Mouse (Mus musculus) embryo, embryonic 11 days (tissue): ENCODE data around the gene Acd.

Experiments used
- DNase-seq: peaks from one replicate; pipeline ENCODE4 v3.0.0-alpha.2; 2015

The Acd gene

DNA sequence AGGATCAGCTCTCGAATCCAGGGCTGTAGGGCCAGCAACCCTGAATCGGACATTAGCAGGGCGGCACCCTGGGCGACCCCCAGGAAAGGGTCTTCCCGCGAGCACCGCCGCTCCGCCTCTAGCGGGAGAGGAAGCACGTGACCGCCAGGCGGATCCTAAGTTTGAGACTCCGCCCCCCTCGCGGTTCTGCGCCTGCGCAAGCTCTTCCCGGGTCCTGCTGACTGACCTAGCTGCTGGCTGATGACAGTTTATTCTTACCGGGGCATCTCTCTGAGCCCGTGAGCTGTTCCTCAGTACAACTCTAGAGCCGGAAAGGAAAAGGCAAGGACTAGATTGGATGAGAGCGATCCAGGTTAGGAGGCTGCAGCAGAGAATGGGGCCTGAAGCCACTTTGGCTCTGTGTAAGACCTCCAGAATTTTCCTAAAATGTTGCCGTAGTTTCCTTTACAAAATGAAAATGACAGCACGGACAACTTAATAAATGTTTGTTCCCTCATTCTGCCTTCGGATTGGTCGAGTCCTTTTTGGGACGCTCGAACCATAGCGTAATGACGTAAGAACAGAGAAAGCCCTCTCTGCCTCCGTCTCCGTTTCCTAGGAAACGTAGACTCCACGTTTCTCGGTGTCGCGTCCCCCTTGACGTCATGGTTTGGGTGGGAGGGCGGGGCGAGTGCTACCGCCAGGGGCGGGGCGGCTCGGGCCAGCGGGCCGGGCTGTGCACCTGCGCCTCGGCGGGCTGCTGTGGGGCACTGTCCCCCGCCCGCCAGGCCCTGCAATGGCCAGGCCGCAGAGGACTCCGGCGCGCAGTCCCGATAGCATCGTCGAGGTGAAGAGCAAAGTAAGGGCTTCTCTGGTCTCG is at the start of gene Acd, which contains the start of gene Pard6a:
Acd (minus strand) TSS at position 137 of the 859 bp plus-strand sequence.
Pard6a (plus strand) TSS at position 183 of the 859 bp plus-strand sequence.
- DNase-seq: peak; percentile 97

DNA sequence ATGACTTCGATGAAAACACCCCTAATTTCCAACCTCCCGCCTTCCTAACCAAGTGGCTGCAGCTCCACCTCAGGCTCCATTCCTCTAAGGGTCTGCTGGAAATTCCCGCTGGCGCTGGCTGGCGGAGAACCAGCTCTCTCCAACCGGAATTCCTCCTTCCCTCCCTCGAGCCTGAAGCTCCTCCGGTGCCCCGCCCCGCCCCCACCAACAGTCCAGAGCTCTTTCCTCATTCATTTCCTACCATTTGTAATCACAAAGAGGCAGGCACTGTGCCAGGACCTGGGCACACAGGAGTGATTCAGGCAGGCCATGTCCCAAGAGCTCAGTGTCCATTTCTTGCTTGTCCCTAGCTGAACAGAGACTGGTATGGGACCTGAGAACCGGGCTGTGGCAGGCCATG is 49.7 kb upstream of the Acd start:
- peak; percentile 60 for DNase-seq

DNA sequence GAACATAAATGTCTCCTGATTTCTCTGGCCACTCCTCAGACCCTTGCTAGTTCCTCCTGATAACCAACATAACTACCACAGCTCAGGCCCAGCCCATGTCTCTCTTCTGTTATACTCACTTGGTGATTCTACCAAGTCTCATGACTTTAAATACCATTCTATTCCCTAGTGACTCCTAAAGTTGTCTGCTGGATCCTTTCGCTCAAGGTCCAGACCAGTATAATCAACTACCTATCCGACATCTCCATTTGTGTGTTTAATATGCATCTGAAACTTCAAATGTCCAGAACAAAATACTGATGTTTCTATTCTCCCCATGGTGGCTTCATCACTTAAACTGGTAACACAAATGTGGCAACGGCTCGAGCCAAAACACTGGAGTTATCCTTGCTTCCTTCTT is 42.4 kb upstream of the Acd start:
- no peak for DNase-seq

DNA sequence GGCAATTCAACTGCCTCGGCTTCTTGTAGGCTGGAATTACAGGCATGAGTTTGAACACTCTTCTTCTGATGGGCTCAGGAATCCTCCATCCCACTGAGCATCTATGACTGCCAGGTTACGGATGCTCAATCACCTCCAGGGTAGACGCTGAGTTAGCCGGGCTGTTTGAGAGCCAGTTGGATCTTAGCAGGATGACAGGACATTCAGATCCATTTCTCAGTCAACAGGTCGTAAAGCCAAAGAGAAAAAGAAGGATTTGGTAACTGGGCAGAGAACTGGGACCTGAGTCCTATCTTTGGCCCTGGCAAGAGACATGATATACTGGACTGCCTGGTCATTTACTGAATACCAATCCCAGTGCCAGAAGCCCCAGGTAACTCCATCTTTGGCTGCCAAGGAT is 38.3 kb upstream of the Acd start:
- no peak for DNase-seq

DNA sequence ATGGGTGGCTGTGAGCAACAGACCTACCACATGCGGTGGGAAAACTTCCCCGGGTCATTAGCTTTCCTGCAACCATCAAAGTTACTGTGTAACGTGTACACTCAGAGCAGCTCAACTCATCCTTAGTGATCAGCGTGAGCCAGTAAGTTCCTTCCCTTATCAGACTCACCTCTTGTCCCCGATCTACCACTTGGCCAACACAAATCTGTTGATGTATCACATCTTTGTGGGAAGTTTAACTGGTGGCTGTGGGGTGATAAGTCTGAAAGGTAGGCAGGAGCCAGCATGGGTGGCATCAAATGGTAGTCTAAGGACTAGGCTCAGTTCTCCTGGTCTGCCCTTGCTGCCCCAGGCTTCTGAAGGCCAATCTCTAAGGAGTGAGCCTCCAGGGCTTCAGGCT is 31.3 kb upstream of the Acd start:
- no peak for DNase-seq

DNA sequence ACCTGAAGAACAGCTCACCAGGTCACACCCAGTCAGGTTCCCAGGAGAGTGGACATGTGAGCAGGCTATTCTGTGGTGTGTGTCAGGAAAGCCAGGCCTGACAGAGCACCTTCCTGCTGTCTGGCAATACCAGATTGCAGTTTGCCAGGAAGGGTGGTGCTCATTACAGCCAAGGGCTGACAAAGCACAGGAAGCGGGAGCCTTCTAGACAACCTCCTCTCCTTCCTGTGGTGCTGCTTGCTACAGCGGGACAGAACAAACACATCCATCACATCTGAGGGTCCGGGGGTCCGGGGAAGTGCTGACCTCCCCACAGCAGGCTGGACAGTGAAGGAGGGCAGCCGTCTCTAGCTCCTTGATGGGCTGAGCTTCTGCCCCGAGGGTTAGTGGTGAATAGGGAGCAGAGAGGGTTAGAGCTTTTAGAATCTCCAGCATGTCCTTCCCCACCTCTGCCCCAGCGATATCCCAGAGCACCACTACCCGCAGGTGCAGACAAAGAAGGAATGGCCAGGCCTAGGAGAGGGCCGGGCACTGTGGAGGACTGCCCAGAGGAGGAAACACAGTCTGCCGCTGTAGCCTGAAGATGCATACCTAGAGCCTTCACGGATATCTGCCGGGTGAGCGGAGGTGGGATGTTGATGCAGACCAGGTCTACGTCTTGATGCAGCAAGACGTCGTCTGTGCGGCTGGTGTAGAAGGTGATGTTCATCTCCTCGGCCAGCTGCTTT is 26.7 kb upstream of the Acd start:
- DNase-seq: peak; percentile 15

DNA sequence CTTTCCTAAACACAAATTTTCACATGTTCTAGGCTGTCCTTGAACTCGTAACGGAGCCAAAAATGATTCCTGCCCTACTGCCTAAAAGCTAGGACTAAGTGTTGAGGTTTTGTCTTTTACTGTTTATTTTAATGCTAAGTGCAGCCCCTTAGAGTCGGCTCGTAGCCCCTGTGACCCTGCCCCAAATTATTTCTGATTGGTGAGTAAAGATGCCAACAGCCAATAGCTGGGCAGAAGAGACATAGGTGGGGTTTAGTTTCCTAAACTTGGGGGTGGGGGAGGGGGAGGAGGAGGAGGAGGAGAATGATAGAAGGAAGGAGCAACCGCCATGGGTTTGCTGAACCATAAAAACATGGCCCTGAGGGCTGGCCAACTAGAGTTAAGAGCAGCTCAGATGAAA is 24.8 kb upstream of the Acd start:
- DNase-seq: no peak

DNA sequence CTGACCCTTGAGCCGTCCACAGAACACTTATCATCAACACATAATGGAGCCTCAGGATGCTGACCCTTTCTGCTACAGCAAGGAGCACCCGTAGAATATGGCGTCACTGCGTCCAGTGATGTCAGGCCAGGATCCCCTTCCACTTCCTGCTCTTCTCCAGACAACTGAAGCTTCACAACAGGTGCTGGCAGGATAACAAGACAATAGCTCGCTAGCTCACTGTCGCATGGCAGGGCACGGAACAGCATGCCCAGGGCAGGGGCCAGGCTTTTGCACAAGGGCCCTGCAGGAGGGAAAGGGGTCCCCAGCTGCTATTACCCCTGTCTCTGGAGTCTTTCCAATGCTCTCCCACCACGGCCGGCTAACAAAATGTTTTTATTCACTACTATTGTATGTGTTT is 22.0 kb upstream of the Acd start:
- no peak for DNase-seq

DNA sequence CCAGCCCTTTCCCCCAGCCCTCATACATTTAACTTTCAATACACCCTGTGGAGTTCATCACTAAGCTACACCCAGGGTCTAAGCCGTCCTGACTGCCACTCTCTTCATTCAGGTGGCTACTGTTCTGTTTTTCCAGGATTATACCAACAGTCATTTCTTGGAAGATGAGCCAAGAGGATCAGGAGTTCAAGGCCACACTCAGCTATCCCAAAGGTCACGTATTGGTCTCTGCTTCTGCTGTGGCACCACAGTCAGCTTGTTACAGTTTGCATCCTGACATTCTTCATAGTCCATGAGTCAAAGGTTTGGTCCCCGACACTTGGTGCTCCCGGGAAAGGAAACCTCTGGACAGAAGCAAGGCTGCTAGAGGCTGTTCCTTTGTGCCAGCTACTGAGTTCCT is 18.7 kb upstream of the Acd start:
- no peak for DNase-seq

DNA sequence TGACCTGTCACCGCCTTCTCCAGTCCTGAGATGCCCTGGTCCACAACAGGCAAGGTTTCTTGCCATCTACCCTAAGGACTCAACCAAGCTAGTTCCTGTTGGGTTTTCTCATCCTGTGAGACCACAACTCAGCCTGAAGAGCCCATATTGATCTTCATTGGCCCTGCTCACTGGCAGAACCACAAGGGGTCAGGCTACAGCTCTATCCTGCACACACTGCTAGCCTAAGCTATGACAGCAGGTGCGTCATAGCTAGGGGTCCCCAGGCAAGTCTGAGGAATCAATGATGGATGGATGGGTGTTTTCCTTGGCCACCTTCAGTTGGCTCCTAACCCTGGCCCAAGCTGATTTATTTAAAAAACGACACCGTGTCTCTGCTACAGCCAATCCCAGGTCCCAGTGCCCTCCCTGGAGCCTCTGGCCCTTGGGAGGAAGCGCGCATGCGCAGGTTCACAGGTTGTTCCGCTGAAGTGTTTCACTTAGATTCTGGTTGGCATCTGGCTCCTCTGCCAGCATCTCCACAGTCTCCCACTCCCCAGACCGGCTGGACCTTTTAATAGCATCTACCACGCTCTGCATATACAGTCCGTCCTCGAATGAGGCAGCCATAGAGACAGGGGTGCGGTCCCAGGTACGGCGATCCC is 15.5 kb upstream of the Acd start:
- DNase-seq: no peak

DNA sequence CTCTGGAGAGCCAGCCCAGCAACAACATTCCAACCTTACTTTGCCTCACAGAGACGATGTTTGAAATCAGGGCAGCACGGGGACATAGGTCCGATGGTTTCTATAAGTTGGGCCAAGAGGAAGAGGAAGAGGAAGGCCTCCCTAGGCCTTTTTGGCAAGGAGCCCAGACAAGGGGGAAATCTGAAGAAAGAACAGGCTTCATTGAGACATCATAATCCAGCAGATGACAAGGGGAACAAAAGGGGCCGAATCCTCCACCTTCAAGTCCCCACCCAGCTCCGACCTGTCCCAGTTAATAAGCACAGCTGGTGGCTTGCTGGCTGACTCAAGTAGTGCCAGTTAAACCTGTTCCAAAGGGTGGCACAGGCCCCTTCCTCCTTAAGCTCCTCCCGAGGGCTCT is 14.1 kb upstream of the Acd start:
- DNase-seq: no peak

DNA sequence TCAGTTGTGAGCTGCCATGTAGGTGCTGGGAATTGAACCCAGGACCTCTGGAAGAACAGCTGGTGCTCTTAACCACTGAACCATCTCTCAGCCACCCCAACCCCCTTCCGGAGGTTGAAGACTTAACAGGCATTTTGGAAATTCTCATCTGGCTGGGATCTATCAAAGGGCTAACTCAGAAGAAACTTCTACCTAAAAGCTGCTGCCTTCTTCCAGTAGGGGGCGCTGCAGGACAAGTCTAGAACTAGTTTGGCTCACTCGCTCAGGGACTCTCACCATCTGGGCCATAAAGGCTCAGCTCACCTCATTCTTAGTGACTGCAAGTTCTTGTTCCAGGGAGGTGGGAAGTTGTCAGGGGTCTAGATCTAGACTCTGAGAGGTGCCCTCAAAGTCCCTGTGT is 13.2 kb upstream of the Acd start:
- peak; percentile 93 for DNase-seq

DNA sequence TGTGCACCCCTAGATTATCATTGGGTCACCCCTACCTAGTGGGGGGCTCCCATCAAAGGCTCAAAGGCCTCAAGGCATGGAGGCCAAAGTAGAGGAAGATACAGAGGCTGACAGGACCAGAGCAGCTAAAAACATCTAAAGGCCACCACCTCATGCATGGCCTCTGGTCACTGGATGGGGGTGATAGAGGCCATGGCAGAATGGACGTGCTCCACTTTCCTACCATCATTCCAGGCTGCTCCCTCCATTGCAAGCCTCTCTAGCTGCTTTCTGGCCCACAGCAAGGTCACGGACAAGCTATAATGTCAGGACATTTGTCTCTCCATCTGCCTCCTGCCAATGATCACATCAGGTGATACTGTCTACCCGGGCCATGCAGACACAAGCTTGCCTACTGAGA is 11.4 kb upstream of the Acd start:
- no peak for DNase-seq

DNA sequence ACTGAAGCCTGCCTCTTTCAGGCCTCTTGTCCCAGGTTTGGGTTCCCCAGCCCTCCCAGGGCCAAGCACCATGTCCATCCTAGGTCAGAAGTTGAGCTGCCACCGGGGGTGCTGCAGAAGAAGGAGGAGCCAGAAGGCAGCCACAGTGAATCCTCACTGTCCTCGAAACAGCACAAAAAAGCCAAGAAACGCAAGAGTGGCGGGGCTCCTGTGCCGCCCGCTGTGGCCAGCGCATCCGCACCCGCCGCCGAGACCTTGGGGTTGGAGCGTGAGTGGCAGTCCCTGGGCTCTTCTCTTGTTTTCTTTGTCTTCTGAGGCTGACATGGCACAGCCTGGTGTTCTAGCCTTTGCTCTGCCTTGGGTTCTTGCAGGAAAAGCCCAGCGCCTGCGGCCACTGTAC is 8.4 kb upstream of the Acd start:
- no peak for DNase-seq

DNA sequence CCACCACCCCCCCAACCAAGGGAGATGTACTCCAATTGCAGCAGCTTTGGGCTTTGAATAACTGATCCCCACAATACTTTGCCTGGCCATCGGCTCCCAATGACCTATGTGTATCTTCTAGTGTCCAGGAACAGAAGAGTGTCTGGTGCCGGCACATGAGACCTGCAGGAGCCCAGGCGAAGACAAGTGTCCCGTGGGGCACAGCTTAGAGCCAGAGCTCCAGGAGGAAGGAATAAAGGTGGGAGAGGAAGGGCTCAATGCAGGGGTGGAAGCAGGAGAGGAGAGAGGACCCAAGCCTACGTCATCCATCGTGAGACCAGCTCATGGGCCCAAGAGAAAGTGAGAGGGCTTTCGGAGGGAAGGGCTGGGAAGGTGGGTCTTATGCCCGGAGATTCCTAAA is 7.8 kb upstream of the Acd start:
- DNase-seq: no peak

DNA sequence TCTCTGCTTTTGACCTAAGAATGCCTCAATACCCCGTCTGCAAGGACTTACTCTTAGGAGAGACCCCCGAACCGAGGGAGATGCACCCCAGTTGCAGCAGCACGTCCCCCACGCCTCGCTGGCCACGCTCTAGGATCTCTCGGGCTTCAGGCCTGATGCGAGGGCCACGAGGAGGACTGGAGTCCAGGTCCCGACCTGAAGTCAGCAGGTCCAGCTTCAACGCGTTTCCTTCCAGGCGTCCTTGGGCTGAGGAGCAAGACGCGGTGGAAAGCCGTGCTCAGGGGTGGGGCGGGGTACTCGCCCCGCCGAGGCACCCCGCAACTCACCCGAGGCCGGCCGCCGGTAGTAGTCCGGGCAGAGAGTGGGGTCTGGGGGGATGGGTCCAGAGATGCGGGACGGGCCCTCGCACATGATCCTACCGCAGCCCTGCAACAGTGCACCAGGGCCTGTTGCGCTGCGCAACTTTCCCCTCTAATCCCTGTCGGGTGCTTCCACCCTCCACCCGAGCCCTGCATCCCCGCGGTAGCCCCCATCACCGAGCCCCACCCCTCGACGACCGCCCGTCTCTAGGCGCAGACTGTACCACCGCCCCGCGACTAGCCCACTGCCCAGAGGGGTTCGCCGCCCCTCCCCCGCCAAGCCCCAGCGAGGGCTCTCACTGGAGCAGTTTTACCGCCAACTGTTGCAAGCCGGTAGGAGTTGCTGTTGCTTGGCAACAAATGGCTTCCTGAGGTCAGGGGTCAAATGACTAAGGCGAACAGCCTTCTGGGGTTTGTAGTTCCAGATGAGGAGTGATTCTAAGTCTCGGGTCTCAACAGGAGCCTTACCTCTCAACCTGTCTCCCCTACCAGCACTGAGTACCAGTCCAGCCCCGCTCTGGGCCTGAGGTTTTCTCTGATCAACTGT is 6.8 kb upstream of the Acd start, which contains the start of the genes 4933405L10Rik and Enkd1:
4933405L10Rik (plus strand) TSS at position 158 of the 906 bp plus-strand sequence.
Enkd1 (minus strand) TSS at position 713 of the 906 bp plus-strand sequence.
- DNase-seq: peak; percentile 98

DNA sequence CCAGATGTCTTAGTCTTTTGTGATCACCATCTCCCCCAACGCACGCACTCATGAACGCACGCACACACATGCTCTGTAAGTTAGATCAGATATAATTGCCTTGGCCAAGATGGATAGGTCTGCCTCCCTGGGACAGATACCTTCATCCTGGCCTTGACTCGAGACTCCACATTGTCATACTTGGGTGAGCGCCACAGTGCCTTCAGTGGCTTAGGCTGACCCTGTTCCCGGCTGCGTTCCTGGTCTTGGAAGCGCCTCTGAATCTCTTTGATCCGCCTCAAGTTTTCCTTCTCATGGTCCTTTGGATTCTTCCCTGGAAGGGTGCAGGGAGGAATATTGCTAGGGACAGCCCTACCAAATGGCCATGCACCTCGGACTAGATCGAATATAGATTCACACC is 5.5 kb upstream of the Acd start:
- DNase-seq: no peak

DNA sequence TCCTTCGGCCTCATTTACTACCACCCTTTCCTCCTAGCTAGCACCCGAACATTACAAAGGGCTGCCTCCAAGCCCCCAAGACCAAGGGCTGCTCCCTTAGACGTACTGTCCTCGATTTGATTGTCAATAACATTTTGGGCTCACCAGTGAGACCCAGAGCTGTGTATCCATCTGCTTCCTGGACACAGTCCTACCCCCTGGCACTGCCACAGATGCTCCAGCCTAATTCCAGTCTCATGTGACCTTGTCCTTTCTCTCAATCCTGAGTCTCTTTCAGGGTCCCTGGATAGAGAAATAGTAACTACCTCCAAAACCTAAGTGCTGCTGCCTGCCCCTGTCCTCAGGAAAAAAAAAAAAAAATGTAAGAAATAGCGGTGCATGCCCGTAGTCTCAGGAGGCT is 4.1 kb upstream of the Acd start:
- DNase-seq: no peak

DNA sequence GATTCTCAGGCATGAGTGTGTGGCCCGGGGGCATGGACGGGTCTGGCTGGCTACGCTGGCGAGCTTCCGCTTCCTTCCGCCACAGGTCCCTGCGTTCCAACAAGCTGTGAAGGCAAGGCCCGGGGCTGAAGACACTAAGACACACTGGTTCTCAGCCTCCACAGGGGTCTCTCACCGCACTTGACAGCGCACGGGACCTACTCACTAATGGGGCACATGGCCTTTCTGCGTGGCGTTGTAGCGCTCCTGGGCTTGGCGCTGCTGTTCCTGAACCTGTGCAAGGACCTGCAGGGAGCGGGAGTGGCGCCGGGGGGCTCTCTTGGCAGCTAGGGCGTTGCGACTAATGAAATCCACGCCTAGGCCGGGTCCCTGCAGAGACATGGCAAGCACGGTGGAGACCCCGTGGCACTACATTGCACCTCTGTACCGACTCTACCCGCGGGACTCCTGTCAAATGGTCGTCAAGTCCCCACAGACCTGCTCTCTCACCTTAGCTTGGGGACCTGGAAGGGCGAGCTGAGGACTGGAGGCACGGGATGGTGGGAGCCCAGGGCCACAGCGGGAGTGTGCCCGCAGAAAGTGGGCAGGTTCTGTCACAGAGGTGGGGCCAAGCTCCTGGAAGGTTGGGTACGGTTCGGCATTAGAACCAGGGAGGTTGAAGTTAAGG is 3.4 kb upstream of the Acd start:
- no peak for DNase-seq

DNA sequence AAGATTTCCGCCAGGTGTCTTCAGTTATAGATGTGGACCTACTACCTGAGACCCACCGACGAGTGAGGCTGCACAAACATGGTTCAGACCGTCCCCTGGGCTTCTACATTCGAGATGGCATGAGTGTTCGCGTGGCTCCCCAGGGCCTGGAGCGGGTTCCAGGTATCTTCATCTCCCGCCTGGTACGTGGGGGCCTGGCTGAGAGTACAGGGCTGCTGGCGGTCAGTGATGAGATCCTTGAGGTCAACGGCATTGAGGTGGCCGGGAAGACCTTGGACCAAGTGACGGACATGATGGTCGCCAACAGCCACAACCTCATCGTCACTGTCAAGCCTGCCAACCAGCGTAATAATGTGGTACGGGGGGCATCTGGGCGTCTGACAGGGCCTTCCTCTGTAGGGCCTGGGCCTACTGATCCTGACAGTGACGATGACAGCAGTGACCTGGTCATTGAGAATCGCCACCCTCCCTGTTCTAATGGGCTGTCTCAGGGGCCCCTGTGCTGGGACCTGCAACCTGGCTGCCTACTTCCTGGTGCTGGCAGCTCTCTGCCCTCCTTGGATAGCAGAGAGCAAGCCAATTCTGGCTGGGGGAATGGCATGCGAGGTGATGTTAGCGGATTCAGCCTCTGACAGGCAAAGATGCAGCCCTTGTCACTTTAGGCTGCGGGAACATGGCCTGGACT is 2.0 kb upstream of the Acd start:
- no peak for DNase-seq

DNA sequence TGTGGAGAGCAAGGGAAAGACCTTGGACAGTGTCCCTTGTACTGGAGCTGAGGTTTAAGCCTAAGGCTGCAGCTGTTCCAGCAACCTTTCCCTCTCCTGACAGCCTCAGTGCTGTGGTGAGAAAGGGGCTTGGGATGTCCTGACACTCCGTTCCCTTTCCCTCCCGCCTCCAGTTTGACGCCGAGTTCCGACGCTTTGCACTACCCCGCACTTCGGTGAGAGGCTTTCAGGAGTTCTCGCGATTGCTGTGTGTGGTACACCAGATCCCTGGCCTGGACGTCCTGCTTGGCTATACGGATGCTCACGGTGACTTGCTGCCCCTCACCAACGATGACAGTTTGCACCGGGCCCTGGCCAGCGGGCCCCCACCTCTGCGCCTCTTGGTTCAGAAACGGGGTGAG is 1.1 kb upstream of the Acd start:
- DNase-seq: peak; percentile 18
